Mouse (Mus musculus) spleen, postnatal 14 days (tissue): ENCODE results near the gene Hsf5.

ENCODE experiments used
- DNase-seq, 2 experiments: peaks; one replicate each; pipeline ENCODE4 v3.0.0; 2021 to 2022; ENCODE audit warnings: low spot score in 2 of 2

Gene Hsf5

DNA sequence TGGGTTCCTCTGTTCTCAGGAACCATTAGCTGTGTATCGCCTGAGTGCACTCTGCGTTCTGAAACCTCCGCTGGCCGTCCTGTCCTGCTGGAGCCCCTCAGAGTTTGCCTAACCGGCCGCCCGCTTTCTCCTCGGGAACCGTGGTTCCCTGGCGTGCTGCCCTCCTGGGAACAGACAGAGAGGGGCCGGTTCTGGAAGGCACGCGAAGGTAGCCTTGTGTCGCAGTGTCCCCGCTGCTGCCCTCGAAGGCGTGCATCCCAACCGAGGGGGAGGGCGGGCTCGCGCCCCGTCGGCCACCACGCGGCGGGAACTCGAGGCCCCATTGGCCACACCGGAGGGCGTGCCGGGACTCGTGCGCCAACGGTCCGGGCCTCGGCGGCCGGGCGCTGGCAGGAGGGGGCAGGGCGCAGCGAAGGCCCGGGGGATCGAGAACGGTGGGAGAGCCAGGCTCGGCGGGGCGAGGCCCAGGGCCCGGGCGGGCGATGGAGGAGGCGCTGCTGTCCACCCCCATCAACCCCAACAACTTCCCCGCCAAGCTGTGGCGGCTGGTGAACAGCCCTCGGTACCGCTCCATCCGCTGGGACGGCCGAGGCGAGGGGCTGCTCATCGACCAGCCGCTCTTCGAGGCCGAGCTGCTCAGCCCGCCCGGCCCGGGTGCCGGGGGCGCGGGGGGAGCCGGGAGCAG is at the start of gene Hsf5:
Gene Hsf5, plus strand, starts transcription at position 375 of the 685 bp plus-strand sequence.
- DNase-seq, result no peak

DNA sequence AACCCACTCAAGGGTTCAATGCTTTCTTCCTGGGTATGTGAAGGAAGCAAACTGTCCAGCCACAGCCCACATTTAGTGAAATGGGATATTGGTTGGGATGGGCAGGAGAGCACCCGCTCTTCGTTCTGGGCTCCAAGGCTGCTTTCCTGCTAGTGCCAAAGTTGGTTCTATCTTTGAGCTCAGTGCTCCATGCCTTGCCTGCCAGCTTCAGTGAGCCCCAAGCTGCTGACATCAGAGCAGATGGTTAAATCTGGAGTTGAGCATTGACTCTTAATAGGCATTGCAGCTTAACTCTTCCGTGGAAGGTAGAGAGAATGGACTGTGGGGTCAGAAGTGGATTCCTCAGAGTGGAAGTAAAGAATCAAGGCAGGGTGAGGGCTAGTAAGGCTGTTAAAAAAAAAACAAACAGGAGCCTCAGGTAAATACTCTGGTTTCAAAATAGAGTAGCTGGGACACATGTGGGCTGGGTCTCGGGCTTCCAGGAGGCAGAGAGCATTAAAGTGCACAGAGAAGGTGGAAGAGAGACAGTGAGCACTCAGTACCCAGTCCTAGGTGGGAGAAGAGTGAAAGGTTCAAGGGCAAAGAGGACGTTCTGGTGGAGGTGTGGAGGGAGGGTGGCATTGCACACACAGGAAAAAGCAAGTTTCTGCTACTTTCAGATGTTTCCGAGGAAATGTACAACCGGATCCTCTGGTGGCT is 48.6 kb upstream of the Hsf5 start, which contains the start of gene Sept4:
Gene Sept4, plus strand, starts transcription at position 649 of the 699 bp plus-strand sequence.
- no peak for DNase-seq

DNA sequence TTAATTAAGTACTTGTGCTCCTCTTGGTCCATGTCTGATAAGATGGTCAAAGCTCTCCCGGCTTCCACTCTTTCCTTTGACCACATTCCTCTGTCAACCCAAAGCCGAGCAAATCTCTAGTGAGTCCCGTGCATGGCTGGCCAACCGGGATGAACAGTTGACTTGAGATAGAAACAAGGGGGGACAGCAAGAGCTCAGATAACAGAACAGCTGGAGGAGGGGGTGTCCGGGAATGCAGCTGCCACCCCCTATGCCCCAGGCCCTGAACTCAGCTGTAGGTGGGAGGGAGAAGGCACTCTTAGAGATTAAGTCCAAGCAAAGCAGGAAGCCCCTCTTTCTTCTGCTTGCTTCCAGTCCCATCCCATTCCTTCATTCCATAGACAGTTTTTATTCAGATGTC is 46.2 kb upstream of the Hsf5 start:
- DNase-seq, result no peak

DNA sequence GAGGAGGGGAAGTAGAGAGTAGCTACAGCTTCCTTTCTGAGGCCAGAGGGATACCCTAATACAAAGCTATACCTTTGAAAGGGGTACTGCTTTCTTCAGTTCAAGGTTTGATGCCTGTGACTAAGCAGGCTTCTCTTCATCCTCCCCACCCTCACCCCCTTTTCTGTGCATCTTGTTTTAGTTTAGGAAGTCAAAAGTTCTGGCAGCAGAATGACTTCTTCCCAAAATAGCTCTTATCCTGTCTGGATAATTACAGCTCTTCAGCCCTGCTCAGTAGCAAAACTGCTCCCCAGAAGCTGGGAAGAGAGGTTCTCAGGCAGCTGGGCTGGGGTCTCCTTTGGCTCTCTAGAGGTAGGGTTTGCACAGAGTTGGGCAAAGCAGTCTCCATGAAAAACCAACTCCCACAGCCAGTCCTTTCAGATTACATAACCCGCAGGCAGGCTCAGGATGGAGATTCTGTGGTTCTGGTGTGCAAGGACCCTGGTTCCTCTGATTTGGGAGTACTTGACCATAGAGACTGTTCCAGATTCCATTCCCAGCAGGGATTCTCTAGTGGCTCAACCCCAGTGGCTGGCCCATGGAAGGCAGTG is 45.5 kb upstream of the Hsf5 start:
- DNase-seq, result no peak

DNA sequence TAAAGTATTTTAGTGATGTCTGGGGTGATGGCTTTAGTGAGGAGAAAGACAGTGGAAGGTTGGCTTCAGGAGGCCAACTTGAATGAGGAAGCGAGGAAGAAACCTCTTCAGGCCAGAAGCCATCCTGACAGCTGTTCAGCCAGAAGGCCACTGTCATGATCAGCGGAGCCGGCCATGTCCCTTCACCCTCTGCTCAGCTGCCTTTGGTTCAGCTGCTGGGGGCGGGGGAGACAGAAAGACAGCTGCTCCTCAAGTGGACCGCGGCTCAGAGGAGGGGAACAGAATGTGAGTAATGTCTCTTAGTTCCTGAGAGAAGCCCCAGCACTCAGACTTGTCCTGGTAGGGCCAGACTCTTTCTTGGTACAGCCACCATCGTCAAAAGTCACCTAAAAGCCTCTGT is 43.2 kb upstream of the Hsf5 start:
- no peak for DNase-seq

DNA sequence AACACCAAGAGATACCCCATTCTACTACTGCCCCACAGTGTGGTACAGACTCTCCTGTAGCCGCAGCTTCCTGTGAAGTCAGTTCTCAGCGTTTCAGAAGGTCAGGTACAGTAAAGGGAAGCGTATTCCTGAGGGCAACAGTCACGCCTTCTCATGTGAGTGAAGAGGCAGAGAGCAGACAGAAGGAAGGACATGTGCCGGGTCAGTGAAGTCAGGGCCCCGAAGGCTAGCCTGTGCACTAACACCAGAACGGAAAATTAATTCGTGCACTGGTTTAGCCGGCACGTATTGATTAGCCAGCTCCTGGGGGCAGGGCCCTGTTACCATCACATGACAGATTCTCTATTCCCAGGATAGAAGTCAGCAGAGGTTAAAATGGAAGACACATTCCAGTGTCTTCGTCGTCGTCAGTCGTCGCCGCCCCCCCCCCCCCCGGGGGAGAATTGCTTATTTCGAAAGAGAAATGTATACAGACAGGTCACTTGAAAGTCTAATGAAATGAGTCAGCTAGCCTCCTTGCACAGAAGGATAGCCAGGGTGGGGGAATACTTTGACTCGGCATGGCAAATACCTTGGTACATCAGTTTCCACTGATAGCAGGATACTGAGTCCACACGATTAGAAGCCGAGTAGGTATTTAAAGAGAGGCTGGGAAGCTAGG is 42.3 kb upstream of the Hsf5 start:
- no peak for DNase-seq

DNA sequence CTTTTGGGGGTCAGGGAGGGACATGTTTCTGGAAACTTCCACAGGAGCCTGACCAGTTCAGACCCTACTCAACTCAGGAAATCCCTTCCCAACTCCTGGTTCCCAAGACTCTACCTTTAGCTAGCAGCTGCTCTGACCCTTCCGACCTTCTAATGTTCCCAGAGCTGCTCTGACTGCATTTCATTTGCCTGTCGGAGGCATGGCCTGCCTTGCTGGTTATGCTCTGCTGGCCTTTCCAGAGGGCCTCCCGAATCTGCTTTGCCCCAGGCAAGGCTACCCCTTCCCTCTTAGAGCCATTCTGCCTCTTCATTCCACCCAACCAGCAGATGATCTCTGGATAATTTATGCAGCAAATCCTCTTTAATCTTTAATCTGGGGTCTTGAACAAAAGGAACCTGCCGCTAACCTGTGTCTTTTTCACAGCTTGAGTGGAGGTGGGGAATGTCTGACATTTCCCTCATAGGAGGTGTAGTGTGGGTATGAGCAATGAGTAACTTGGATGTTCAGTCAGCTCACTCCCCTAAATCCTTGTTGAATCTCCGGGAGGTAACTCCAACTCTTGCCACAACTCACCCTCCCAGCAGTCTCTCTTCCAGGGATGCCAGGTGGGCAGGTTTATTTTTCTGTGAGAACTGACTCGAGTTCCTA is 39.2 kb upstream of the Hsf5 start:
- DNase-seq, result no peak

DNA sequence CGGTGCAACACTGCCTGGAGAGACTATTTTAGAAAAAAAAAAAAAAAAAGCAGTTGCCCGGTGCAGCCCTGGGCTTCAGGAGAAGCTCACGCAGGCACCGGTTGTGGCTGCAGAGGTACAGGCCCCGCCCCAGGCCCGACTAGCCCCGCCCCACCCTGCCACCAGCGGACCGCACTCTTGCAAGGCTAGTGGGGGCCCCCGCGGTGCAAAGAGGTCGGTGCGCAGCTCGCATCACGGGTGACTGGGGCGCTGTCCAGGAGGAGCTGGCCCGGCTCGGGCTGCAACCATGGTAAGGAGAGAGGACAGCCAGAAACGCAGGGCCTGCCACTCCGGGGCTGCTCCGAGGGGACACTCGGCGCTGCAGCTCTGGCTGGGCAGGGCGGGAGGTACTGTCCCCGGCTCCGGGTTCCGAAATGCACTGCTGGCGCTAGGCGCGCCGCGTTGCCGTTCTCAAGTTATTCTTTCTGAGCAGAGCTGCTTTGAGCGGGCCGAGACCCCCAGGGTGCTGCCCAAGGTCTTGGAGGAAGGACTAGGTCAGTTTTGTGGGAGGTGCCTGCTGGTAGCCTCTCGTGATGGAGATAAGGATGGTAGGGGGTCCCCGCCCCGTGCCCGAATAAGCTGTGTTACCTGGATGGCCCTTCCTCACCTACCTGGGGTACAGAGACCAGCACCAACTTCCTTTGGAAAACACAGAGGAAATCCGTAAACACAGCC is 38.6 kb upstream of the Hsf5 start:
- DNase-seq, result peak; percentile 41 to 47

DNA sequence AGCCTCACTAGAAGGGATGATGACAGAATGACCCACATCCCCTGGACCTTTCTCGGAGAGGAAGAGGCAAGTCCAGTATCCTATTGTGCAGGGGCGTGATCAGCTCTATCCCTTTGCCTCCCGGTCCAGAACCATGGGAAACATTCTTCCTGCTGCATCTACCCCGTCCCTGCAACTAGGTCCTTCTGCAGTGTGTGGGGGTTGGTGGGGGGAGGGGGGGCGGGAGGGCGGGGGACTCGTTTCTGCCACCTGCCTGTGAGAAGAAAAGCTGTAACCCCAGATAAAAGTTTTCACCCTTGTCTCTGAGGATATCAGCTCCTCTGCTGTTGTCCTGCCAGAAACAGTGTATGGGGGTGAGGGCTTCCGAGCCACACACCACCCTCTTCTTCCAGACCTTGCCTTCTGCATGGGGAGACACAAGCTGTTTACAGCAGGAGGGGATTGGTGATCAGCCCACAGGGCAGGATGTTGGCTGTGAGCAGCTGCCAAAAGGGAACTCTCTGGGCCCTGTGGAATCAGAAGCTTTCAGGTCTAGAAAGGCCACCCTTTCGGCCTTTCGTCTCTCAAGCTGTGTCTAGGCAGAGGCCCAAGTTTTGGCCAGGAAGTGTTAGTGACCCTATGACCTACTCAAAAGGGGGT is 37.9 kb upstream of the Hsf5 start:
- DNase-seq, result no peak

DNA sequence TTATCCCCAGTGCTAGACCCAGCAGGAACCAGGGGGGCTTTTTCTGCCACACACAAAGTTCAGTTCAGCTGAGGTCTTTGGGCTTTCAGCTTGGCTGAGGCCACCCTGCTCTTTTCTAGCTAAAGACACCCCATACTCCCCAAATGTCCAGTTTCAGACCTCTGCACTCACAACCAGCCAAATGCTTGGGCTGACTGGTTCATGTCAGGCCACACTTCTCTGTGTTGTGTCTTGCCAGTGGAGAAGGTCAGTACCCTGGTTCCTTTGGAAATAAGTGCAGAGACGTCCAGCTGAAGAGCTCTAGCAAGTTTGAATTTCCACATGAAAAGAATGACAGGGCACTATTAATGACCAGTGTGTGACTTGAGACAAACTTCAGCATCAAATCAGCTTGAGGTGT is 37.3 kb upstream of the Hsf5 start:
- DNase-seq, result no peak

DNA sequence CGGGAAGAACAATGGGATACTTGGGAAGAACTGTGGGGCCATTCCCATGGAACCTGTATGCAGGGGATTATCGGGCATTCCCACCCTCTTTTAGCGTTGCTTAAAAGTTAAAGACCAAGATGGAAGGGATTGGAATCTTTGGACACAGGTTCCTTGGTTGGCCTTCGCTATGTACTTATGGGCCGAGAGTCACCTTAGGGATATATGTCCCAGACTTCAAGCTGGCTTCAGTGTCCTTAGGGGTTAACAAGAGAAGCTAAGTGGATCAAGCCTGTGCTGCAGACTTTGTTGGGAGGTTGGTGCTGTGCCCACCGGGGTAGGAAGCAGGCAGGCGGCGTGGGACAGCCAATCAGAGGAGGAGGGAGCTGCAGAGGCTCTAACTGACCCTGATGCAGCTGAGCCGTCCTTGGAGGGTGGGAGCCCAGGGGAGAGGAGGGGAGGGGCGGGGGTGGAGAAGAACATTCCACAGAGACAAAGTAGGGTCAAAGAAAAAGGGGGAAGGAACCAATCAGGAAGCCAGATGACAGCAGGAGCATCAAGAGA is 36.4 kb upstream of the Hsf5 start:
- DNase-seq, result no peak

DNA sequence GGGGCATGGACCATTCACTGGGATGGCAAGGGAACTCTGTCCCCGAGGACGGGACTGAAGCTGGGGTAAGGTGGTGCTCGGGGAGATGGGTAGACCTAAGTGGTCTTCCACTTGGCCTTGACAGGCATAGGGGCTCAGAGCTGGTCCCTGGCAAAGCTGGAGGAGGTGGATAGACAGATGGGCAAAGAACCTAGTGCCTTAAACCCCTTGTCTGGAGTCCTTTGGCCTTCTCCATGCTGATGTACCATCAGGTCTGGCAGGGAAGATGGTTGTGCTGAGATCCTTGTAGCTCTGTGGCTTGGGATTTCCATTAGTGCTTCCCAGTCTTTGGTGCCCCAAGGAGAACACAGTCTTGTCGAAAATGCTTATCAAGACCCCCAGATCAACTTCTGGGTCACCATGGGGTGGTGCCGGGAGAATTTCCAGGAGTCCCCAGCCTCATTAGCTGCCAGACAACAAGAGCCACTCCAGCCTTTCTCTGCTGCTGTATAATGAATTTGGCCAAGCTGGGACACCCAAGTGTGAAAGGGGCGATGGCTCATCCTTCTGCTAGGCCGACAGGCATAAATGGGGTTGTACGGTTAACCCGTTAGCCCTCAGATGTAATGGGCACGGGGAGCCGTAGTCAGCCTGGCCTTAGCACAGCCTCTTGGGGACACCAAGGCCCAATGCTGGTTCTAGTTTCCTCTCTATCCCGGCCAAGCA is 35.7 kb upstream of the Hsf5 start:
- no peak for DNase-seq

DNA sequence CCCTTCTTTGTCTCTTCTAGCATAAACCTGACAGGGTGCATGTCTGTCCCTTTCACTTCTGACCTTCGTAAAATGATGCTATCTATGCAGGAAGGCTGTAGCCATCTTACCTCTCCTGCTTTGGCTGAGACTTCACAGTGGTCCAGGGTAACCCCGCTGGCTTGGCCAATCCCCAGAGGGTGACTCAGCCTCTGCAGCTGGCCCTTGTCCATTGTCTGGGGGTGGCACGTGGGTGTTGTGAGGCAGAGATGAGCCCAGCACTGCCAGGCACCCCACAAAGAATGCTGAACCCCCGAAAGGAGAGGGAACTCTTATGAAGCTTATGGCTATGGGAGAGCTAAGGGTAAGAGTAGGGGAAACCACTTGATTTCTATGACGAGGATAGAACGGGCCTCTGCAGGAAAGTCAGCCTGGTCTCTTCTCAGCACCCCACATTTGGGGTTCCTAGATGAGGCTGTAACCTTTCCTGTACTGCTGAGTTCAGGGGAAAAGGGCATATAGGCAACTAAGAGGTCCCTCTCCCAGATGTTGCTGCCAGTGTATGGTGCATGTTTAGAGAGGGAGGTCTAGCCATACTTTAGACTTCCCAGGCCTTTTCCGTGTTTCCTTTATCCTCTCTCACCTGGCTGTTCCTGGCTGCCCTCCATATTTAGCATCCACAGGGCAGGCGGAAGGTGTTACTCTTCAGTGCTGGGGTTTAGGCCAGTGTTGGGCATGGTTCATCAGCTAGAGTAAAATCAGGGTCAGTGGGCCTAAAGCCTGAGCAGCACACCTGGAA is 34.8 kb upstream of the Hsf5 start:
- no peak for DNase-seq

DNA sequence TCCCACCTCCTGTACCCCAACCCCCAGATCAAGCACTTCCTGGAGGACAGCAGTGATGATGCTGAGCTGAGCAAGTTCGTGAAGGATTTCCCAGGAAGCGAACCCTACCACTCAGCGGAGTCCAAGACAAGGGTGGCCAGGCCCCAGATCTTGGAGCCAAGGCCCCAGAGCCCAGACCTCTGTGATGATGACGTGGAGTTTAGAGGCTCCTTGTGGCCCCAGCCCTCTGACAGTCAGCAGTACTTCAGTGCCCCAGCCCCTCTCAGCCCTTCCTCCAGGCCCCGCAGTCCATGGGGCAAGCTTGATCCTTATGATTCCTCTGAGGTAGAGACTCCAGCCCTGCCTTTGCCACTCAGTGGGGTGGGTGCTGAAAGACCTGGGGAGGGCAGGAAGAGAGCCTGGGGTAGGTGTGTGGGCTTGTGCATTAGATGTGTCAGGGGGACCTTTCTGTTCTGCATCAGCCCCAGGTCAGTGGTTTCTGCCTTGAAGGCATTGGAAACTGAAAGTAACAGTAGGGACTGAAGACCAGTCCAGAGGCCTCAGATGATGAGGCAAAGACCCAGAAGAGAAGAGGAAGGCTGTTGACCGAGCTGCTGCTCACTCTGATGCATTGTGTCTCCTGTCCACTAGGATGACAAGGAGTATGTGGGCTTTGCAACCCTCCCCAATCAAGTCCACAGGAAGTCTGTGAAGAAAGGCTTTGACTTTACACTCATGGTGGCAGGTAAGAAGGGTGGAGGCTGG is 33.5 kb upstream of the Hsf5 start:
- DNase-seq, result no peak

DNA sequence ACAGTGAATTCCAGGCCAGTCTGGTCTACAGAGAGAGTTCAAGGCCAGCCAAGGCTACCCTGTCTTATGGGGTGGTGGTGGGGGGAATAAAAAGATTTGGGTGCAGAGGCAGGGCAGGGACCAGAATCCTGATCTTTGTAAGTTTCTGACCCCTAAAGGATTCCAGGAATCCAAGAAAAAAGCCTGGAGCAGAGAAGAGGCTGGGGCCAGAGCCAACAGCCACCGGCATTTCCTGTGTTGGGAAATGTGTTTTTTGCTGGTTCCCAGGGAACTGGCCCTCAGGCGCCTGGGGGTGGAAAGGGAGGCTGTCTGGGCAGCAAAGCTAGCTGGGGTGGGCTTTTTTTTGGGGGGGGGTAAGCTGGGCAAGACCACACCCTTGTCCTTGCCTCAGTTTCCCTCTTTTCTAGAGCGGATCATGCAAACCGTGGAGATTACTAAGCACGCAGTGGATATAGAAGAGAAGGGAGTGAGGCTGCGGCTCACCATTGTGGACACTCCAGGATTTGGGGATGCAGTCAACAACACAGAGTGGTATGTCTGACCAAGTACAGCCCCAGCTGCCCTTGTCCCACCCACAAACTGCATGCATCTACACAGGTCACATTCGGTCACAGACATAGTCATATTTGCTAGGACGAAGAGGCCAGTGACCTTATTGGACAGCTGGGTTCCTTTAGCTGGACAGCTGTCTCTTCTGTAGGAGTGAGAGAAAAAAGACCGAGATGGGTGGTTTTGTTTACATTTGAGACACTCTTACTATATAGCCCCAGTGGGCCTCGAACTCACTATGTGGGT is 32.1 kb upstream of the Hsf5 start:
- DNase-seq, result no peak

DNA sequence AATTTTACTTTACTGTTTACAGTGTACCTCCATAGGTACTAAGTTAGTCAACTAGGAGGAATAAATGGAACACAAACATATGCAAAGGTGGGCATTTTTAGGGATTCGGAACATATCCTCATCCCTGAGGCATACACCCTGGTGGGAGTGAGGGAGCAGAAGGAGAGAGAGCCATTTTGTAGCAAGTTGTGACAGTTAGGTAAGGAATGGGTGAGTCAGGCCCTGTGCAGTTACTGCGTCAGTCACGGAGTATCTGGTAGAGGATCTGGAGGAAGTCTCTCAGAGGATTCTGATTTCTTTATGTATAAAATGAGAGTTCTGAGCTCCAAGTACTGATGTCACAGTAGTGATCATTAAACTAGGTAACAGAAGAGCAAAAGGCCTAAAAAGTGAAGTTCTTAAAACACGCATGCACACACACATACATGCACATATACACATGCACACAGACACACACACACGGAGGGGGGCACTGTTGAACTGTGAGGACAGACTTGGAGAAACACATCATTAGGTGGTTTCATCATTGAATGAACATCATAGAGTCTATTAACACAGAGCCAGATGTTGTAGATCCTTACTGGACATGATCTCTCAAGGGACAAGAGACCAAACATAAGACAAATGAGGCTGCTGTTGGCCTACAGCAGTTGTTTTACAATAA is 29.6 kb upstream of the Hsf5 start:
- DNase-seq, result no peak

DNA sequence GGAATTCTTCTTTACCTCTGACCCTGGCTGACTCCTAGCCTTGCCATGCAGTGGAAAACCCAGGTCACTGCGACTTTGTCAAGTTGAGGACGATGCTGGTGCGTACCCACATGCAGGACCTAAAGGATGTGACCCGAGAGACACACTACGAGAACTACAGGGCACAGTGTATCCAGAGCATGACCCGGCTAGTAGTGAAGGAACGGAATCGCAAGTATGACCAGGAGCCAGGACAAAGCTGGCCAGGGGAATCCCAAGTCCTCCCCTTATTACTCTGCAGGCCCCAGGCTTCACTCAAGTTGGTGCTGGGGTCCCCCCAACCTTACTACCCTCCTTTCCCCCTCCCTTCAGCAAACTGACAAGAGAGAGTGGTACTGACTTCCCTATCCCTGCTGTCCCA is 27.4 kb upstream of the Hsf5 start:
- no peak for DNase-seq
